Mouse (Mus musculus): ENCODE data around the gene Prss41. TPM values are rescaled to one million over a fixed set of nuclear protein-coding genes. Genes with fewer than 3 reads are reported as not detected.
A peak's percentile ranks its signal among the peaks of the same experiment; 100 is the strongest.
"Not testable (repeated sequence)": the region's sequence is repeated elsewhere in the genome, so short reads cannot be mapped to it uniquely, and the experiment has no call there.

Prss41 gene
- 0.92 and 1.6 TPM in 2 replicates for polyA plus RNA-seq (2014; fragmentation: Nextera tagmentation; extraction: Ambion mirVana)

- peak; percentile 71 for DNase-seq (ENCODE audit: low spot score)
- Histone ChIP-seq H3K9me3 (ENCODE audit: control insufficient read depth, low read length) (no peaks in the 10 kb centered on the region), H3K27me3 (ENCODE audit: control insufficient read depth, insufficient read depth, low read length) (no peaks in the 10 kb centered on the region), H3K36me3 (ENCODE audit: control insufficient read depth, insufficient read depth, low read length) (no peaks in the 10 kb centered on the region), H3K27ac (ENCODE audit: low read depth, low read length) (no peak within 1 kb of the TSS), H3K4me2 (replicated peaks; ENCODE audit: low read depth, low read length) (peak within 1 kb of the TSS; percentile 27), H3K4me3 (ENCODE audit: low read depth, low read length) (0 out of 2 replicates have a peak within 1 kb of the TSS, but pooled peaks have one; percentile 14), H3K4me1 (replicated peaks; ENCODE audit: control insufficient read depth, insufficient read depth, low read length) (no peaks in the 10 kb centered on the region), H3K9ac (ENCODE audit: low read depth, low read length) (no peak within 1 kb of the TSS)
- WGBS, result 14% methylated on average over 19 of the region's 19 CpGs
- peak; percentile 38; the same call in 1 of the 2 replicates for ATAC-seq (ENCODE audit: low FRiP score)
Observed at GRCm38 (mm10) chr17:23843812-23844273, at the start of gene Prss41, which contains the start of gene Prss32. Gene Prss41 (minus strand): TSS chr17:23844172. Gene Prss32 (plus strand): TSS chr17:23843855.

- not testable (repeated sequence) for H3K4me2 ChIP-seq (replicated peaks; ENCODE audit: low read depth, low read length); DNase-seq (ENCODE audit: low spot score); ATAC-seq (ENCODE audit: low FRiP score); H3K9me3 ChIP-seq (ENCODE audit: control insufficient read depth, low read length); H3K27me3 ChIP-seq (ENCODE audit: control insufficient read depth, insufficient read depth, low read length); H3K9ac ChIP-seq (ENCODE audit: low read depth, low read length); H3K4me1 ChIP-seq (replicated peaks; ENCODE audit: control insufficient read depth, insufficient read depth, low read length); H3K27ac ChIP-seq (ENCODE audit: low read depth, low read length); H3K4me3 ChIP-seq (ENCODE audit: low read depth, low read length); H3K36me3 ChIP-seq (ENCODE audit: control insufficient read depth, insufficient read depth, low read length)
- WGBS, result 73% methylated on average over 4 of the region's 4 CpGs
Observed at GRCm38 (mm10) chr17:23880576-23880975, 36.6 kb upstream of the Prss41 start, which contains the start of the genes Dcpp1 and Dcpp2. Gene Dcpp1 (plus strand): TSS chr17:23880876. Gene Dcpp2 (plus strand): TSS chr17:23880880.

GRCm38 (mm10) chr17:23877166-23877565, 33.2 kb upstream of the Prss41 start:
- WGBS, result 86% methylated on average over 2 of the region's 2 CpGs
- H3K9ac ChIP-seq (ENCODE audit: low read depth, low read length), result no peak overlapping the region
- H3K9me3 ChIP-seq (ENCODE audit: control insufficient read depth, low read length), result no peaks in the 10 kb centered on the region
- H3K27me3 ChIP-seq (ENCODE audit: control insufficient read depth, insufficient read depth, low read length), result no peaks in the 10 kb centered on the region
- H3K36me3 ChIP-seq (ENCODE audit: control insufficient read depth, insufficient read depth, low read length), result no peaks in the 10 kb centered on the region
- ATAC-seq (ENCODE audit: low FRiP score) (no peak), DNase-seq (ENCODE audit: low spot score) (no peak)
- H3K27ac ChIP-seq (ENCODE audit: low read depth, low read length), result no peak overlapping the region
- H3K4me3 ChIP-seq (ENCODE audit: low read depth, low read length), result no peak overlapping the region
- H3K4me1 ChIP-seq (replicated peaks; ENCODE audit: control insufficient read depth, insufficient read depth, low read length), result no peaks in the 10 kb centered on the region
- H3K4me2 ChIP-seq (replicated peaks; ENCODE audit: low read depth, low read length), result no peak overlapping the region

- no peak overlapping the region for H3K4me2 ChIP-seq (replicated peaks; ENCODE audit: low read depth, low read length)
- DNase-seq (ENCODE audit: low spot score) (no peak), ATAC-seq (ENCODE audit: low FRiP score) (no peak)
- H3K9me3 ChIP-seq (ENCODE audit: control insufficient read depth, low read length), result no peaks in the 10 kb centered on the region
- no peak overlapping the region for H3K4me3 ChIP-seq (ENCODE audit: low read depth, low read length)
- WGBS, result 71% methylated on average over 3 of the region's 3 CpGs
- H3K27ac ChIP-seq (ENCODE audit: low read depth, low read length), result no peak overlapping the region
- H3K36me3 ChIP-seq (ENCODE audit: control insufficient read depth, insufficient read depth, low read length), result no peaks in the 10 kb centered on the region
- H3K4me1 ChIP-seq (replicated peaks; ENCODE audit: control insufficient read depth, insufficient read depth, low read length), result no peaks in the 10 kb centered on the region
- no peak overlapping the region for H3K9ac ChIP-seq (ENCODE audit: low read depth, low read length)
- H3K27me3 ChIP-seq (ENCODE audit: control insufficient read depth, insufficient read depth, low read length), result no peaks in the 10 kb centered on the region
Observed at GRCm38 (mm10) chr17:23876741-23877140, 32.8 kb upstream of the Prss41 start.

GRCm38 (mm10) chr17:23873884-23874856, 30.2 kb upstream of the Prss41 start:
- H3K4me1 ChIP-seq (replicated peaks; ENCODE audit: control insufficient read depth, insufficient read depth, low read length), result no peaks in the 10 kb centered on the region
- H3K27ac ChIP-seq (ENCODE audit: low read depth, low read length), result no peak overlapping the region
- H3K9ac ChIP-seq (ENCODE audit: low read depth, low read length), result no peak overlapping the region
- ATAC-seq (ENCODE audit: low FRiP score) (peak; percentile 45; the same call in 1 of the 2 replicates), DNase-seq (ENCODE audit: low spot score) (peak; percentile 69)
- no peak overlapping the region for H3K4me3 ChIP-seq (ENCODE audit: low read depth, low read length)
- 56% methylated on average over 8 of the region's 8 CpGs for WGBS
- H3K36me3 ChIP-seq (ENCODE audit: control insufficient read depth, insufficient read depth, low read length), result no peaks in the 10 kb centered on the region
- no peaks in the 10 kb centered on the region for H3K27me3 ChIP-seq (ENCODE audit: control insufficient read depth, insufficient read depth, low read length)
- no peaks in the 10 kb centered on the region for H3K9me3 ChIP-seq (ENCODE audit: control insufficient read depth, low read length)
- H3K4me2 ChIP-seq (replicated peaks; ENCODE audit: low read depth, low read length), result no peak overlapping the region

- no peaks in the 10 kb centered on the region for H3K9me3 ChIP-seq (ENCODE audit: control insufficient read depth, low read length)
- no peaks in the 10 kb centered on the region for H3K27me3 ChIP-seq (ENCODE audit: control insufficient read depth, insufficient read depth, low read length)
- H3K4me1 ChIP-seq (replicated peaks; ENCODE audit: control insufficient read depth, insufficient read depth, low read length), result no peaks in the 10 kb centered on the region
- no peak overlapping the region for H3K4me2 ChIP-seq (replicated peaks; ENCODE audit: low read depth, low read length)
- DNase-seq (ENCODE audit: low spot score) (no peak), ATAC-seq (ENCODE audit: low FRiP score) (no peak)
- no peak overlapping the region for H3K9ac ChIP-seq (ENCODE audit: low read depth, low read length)
- 92% methylated on average over 11 of the region's 11 CpGs for WGBS
- no peaks in the 10 kb centered on the region for H3K36me3 ChIP-seq (ENCODE audit: control insufficient read depth, insufficient read depth, low read length)
- no peak overlapping the region for H3K4me3 ChIP-seq (ENCODE audit: low read depth, low read length)
- H3K27ac ChIP-seq (ENCODE audit: low read depth, low read length), result no peak overlapping the region
Observed at GRCm38 (mm10) chr17:23868513-23868912, 24.5 kb upstream of the Prss41 start.

GRCm38 (mm10) chr17:23867756-23868155, 23.8 kb upstream of the Prss41 start, which contains the start of gene Prss21:
Gene Prss21 (plus strand): TSS chr17:23868056.
- Histone ChIP-seq H3K9me3 (ENCODE audit: control insufficient read depth, low read length) (no peaks in the 10 kb centered on the region), H3K9ac (ENCODE audit: low read depth, low read length) (no peak within 1 kb of the TSS), H3K4me3 (ENCODE audit: low read depth, low read length) (no peak within 1 kb of the TSS), H3K4me1 (replicated peaks; ENCODE audit: control insufficient read depth, insufficient read depth, low read length) (no peaks in the 10 kb centered on the region), H3K4me2 (replicated peaks; ENCODE audit: low read depth, low read length) (no peak within 1 kb of the TSS), H3K36me3 (ENCODE audit: control insufficient read depth, insufficient read depth, low read length) (no peaks in the 10 kb centered on the region), H3K27ac (ENCODE audit: low read depth, low read length) (no peak within 1 kb of the TSS), H3K27me3 (ENCODE audit: control insufficient read depth, insufficient read depth, low read length) (no peaks in the 10 kb centered on the region)
- DNase-seq (ENCODE audit: low spot score) (no peak), ATAC-seq (ENCODE audit: low FRiP score) (no peak)
- 77% methylated on average over 15 of the region's 15 CpGs for WGBS

GRCm38 (mm10) chr17:23862926-23863325, 19.0 kb upstream of the Prss41 start:
- Histone ChIP-seq H3K27ac (ENCODE audit: low read depth, low read length) (no peak overlapping the region), H3K9ac (ENCODE audit: low read depth, low read length) (no peak overlapping the region), H3K4me3 (ENCODE audit: low read depth, low read length) (no peak overlapping the region), H3K36me3 (ENCODE audit: control insufficient read depth, insufficient read depth, low read length) (no peaks in the 10 kb centered on the region), H3K4me1 (replicated peaks; ENCODE audit: control insufficient read depth, insufficient read depth, low read length) (no peaks in the 10 kb centered on the region), H3K4me2 (replicated peaks; ENCODE audit: low read depth, low read length) (no peak overlapping the region), H3K9me3 (ENCODE audit: control insufficient read depth, low read length) (no peaks in the 10 kb centered on the region), H3K27me3 (ENCODE audit: control insufficient read depth, insufficient read depth, low read length) (no peaks in the 10 kb centered on the region)
- 85% methylated on average over 4 of the region's 4 CpGs for WGBS
- DNase-seq (ENCODE audit: low spot score), result no peak
- ATAC-seq (ENCODE audit: low FRiP score), result no peak

Data from hindbrain, embryonic 11.5 days (tissue).